Mouse (Mus musculus) liver, embryonic 15.5 days (tissue): ENCODE measurements around the gene Afmid. TPM values are rescaled to one million over a fixed set of nuclear protein-coding genes. Genes with fewer than 3 reads are reported as not detected.

Experiments used
- ATAC-seq: fragments of 200-750 bp; cut with Nextera tagmentation; 2 replicates; pipeline ENCODE4 v1.8.0; 2017; ENCODE audit warnings: moderate number of reproducible peaks, mild to moderate bottlenecking, moderate library complexity; ENCODE audit not compliant: insufficient read depth
- H3K27ac ChIP-seq: fragments of 300-500 bp; sonication (generic); replicated peaks from 2 replicates; pipeline ENCODE4 v1.5.1; 2015; ENCODE audit warnings: mild to moderate bottlenecking, inconsistent platforms
- H3K27me3 ChIP-seq: fragments of 300-500 bp; sonication (generic); 2 replicates; pipeline ENCODE4 v1.6.1; 2015; ENCODE audit warnings: mild to moderate bottlenecking, inconsistent platforms
- H3K36me3 ChIP-seq: fragments of 300-500 bp; sonication (generic); replicated peaks from 2 replicates; pipeline ENCODE4 v1.6.1; 2015; ENCODE audit warnings: moderate library complexity, mild to moderate bottlenecking, inconsistent platforms
- H3K4me1 ChIP-seq: fragments of 300-500 bp; sonication (generic); replicated peaks from 2 replicates; pipeline ENCODE4 v1.6.1; 2015; ENCODE audit warnings: inconsistent platforms
- H3K4me2 ChIP-seq: fragments of 300-500 bp; sonication (generic); 2 replicates; pipeline ENCODE4 v1.6.1; 2015; ENCODE audit warnings: moderate library complexity, mild to moderate bottlenecking, inconsistent platforms
- H3K4me3 ChIP-seq: fragments of 300-500 bp; sonication (generic); replicated peaks from 2 replicates; pipeline ENCODE4 v1.5.1; 2015; ENCODE audit warnings: mild to moderate bottlenecking, inconsistent platforms
- H3K9ac ChIP-seq: fragments of 300-500 bp; sonication (generic); 2 replicates; pipeline ENCODE4 v1.6.1; 2015; ENCODE audit warnings: moderate library complexity, mild to moderate bottlenecking, inconsistent platforms
- H3K9me3 ChIP-seq: fragments of 300-500 bp; sonication (generic); replicated peaks from 2 replicates; pipeline ENCODE4 v1.6.1; 2016; ENCODE audit warnings: inconsistent platforms
- WGBS: fragments of 180-500 bp; shearing (Covaris S2); methylation state at CpG from one replicate; pipeline ENCODE4 v1.1.7; 2015; ENCODE audit warnings: mixed read lengths; ENCODE audit not compliant: insufficient replicate concordance; 5-methylcytosine and 5-hydroxymethylcytosine counted together
- polyA plus RNA-seq: library from polyadenylated mRNA; unstranded; fragments of >200 nt; fragmentation: Nextera tagmentation; extraction: Ambion mirVana; gene quantifications from 2 replicates; pipeline ENCODE4 v1.2.1, GENCODE M21; 2015

Gene Afmid
- polyA plus RNA-seq, 1 experiment from 2014 or later = 11.8 TPM

DNA sequence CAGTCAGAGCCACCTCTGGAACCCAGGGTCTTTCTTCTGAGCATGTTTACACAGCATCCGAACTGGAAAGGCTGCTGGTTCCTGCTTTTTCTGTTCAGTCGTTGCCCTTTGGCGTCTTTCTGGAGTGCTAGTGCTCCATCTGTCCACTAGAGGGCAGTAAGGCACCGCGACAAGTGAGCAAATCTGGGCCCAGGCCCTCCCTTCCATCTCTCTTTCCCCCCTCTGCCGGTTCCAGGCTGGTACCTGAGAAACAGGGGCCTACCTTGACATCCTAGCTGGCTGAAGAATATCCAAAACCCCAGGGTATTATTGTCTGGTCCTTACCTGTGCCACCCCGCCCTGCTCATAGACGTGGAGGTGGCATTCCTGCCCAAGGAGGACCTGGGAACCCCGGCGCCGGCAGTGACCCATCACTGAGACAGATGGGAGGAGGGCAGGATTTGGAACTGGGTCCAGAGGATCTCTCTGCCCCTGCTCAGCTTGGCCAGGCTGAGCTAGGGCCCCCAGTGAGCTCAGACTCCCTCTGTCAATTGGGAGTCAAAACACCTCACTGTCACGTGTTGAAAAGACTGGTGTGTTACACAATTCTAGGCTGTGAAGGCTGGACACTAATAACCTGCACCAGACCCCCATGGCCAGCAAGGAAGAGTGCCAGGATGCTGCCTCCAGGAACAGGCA, 45.1 kb downstream of the Afmid start:
- Histone ChIP-seq H3K4me1 (peaks cover 14% of the 10 kb centered on the region), H3K27me3 (peaks cover 55% of the 10 kb centered on the region), H3K36me3 (no peaks in the 10 kb centered on the region), H3K9ac (no peak overlapping the region), H3K9me3 (no peaks in the 10 kb centered on the region), H3K27ac (no peak overlapping the region), H3K4me2 (no peak overlapping the region), H3K4me3 (no peak overlapping the region)
- WGBS = 40% methylated on average over 12 of the region's 12 CpGs
- no peak for ATAC-seq

DNA sequence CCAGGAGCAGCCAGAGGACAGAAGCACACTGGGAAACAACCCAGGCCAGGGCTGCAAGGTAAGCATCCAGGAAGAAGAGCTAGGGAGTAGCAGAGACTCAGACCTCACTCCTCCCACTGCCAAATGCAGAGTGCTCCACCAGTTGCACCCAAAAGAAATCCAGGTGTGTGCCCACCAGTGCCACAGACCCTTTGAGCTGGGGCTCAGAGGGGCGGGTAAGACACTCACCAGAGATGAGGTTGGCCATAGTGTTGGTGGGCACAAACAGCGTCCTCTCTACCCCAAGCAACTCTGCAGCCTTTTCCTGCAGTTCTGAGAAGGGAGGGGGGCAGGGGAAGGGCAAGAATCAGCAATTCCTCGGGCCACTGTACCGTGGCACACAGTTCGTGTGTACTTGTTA, 45.7 kb downstream of the Afmid start:
- H3K4me1 ChIP-seq = peaks cover 14% of the 10 kb centered on the region
- no peak overlapping the region for H3K4me2 ChIP-seq
- ATAC-seq = no peak
- H3K27me3 ChIP-seq = peaks cover 55% of the 10 kb centered on the region
- H3K4me3 ChIP-seq = no peak overlapping the region
- no peak overlapping the region for H3K27ac ChIP-seq
- 44% methylated on average over 5 of the region's 5 CpGs for WGBS
- H3K9ac ChIP-seq = no peak overlapping the region
- H3K9me3 ChIP-seq = no peaks in the 10 kb centered on the region
- no peaks in the 10 kb centered on the region for H3K36me3 ChIP-seq

DNA sequence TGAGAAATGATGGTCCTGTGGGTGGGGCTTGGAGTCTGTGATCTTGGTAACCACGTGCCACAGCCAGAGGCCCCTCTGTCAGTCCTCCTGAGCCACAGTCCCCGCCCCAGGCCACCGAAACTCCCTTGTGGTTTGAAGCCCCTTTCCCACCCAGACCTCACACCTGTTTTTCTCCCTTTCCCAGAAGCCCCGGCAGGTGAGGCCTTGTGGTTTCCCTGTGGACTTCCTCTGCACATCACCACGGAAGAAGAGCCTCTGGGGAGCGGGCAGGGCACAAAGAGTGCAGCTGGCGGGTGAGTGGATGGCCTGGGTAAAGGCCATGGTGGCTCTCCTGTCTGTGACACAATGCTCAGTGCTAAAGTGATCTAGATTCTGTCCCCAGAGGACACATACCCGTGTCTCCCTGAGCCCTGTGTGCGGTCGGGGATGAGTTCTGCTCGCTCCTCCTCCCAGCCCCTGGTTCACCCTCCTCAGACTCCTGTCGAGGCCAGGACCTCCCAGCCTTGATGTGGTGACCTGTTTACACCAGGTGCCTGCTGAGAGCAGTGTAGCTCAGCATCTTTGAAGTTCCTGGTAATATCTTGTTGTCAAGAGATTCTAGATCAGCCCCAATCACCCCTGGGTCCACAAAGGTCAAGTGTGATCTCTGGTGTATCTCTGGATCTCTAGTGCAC, 46.3 kb downstream of the Afmid start:
- Histone ChIP-seq H3K27me3 (peaks cover 55% of the 10 kb centered on the region), H3K9ac (no peak overlapping the region), H3K4me3 (no peak overlapping the region), H3K9me3 (no peaks in the 10 kb centered on the region), H3K4me2 (no peak overlapping the region), H3K4me1 (peaks cover 14% of the 10 kb centered on the region), H3K36me3 (no peaks in the 10 kb centered on the region), H3K27ac (no peak overlapping the region)
- no peak for ATAC-seq
- 27% methylated on average over 12 of the region's 12 CpGs for WGBS

DNA sequence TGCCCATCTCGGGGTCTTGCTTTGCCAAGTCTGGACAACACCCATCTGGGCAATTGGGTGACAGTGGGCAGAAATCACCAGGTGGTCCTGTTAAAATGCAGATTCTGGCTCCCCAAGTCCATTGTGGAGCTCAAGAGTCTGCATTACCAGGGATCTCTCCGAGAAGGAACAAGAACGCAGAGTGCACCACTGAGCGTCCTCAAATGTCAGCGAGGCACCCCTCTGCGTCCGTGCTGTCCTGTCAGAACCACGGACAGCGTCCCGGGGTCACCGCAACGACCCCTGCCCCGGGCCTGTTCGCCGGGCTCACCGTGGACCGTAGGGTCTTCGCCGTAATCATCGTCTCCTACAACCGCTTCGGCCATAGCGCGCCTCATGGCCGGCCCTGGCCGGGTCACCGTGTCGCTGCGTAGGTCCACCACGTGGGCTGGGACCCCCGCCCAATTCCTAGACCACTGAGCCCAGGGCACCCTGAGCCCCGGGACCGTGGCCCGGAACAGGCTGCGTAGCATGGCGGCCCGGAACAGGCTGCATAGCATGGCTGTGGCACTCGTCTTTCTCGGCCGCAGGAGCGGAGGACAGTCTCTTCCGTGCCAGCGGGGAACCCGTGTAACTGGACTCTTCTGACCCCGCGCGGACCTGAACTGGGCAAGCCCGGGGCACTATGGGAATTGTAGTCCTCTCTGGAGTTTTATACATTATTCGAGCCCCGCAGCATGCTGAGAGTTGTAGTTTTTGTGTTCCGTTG, 47.3 kb downstream of the Afmid start, which contains the start of gene Tha1:
Tha1 (minus strand) TSS at position 621 of the 748 bp plus-strand sequence.
- H3K9ac ChIP-seq = peak within 1 kb of the TSS; percentile 36; the same call in 1 of the 2 replicates

DNA sequence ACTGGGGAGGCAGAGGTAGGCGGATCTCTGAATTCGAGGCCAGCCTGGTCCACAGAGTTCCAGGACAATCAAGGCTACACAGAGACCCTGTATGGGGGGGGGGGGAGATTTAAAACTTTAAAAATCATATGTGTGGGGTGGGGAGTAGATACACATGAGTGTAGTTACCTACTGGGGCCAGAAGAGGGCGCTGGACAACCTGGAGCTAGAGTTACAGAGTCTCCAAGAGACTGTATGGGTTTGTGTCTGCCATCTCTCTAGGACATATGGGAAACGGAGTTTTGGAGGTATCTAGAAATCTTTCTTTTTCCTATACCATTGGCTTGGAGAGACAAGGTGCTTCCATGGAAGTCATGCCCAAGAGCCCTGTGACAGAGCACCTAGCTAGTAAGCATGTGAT, 48.7 kb downstream of the Afmid start:
- Histone ChIP-seq H3K27me3 (peaks cover 64% of the 10 kb centered on the region), H3K4me3 (no peak overlapping the region), H3K9me3 (no peaks in the 10 kb centered on the region), H3K36me3 (no peaks in the 10 kb centered on the region), H3K4me2 (no peak overlapping the region), H3K27ac (no peak overlapping the region), H3K4me1 (peaks cover 36% of the 10 kb centered on the region), H3K9ac (no peak overlapping the region)
- WGBS = 35% methylated on average over 4 of the region's 4 CpGs
- no peak for ATAC-seq

More for the DNA sequence above, 47.3 kb downstream of the Afmid start, which contains the start of gene Tha1:
- peak within 1 kb of the TSS; percentile 75 for H3K4me2 ChIP-seq
- no peak within 1 kb of the TSS for H3K27ac ChIP-seq
- H3K4me3 ChIP-seq = peak within 1 kb of the TSS; percentile 59
- 3% methylated on average over 51 of the region's 51 CpGs for WGBS
- peaks cover 22% of the 10 kb centered on the region for H3K4me1 ChIP-seq
- no peaks in the 10 kb centered on the region for H3K9me3 ChIP-seq
- H3K27me3 ChIP-seq = peaks cover 58% of the 10 kb centered on the region
- peak; percentile 20; the same call in 1 of the 2 replicates for ATAC-seq
- H3K36me3 ChIP-seq = no peaks in the 10 kb centered on the region

DNA sequence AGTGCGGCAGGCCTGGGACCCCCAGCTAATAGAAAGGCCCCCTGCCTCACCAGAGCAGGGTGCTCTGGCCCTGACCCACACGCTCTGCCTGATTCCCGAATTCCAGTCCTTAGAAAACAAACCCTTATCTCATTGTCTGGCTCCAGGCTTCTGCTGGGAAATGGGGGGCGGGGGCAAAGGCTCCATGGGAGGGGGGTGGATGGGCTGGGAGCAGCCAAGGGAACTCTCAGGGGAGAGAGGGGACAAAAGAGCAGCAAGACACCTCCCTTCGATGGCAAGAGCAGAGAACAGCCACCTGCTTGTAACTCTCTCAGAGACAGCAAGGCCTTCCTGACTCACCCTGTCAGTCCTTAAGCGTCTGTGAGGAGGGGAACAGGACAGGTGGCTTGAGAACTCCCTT, 50.0 kb downstream of the Afmid start:
- H3K9ac ChIP-seq = no peak overlapping the region
- no peaks in the 10 kb centered on the region for H3K9me3 ChIP-seq
- peaks cover 37% of the 10 kb centered on the region for H3K4me1 ChIP-seq
- H3K4me2 ChIP-seq = no peak overlapping the region
- WGBS = 45% methylated on average over 6 of the region's 6 CpGs
- no peak for ATAC-seq
- no peaks in the 10 kb centered on the region for H3K36me3 ChIP-seq
- H3K27me3 ChIP-seq = peaks cover 61% of the 10 kb centered on the region
- no peak overlapping the region for H3K27ac ChIP-seq
- H3K4me3 ChIP-seq = no peak overlapping the region

DNA sequence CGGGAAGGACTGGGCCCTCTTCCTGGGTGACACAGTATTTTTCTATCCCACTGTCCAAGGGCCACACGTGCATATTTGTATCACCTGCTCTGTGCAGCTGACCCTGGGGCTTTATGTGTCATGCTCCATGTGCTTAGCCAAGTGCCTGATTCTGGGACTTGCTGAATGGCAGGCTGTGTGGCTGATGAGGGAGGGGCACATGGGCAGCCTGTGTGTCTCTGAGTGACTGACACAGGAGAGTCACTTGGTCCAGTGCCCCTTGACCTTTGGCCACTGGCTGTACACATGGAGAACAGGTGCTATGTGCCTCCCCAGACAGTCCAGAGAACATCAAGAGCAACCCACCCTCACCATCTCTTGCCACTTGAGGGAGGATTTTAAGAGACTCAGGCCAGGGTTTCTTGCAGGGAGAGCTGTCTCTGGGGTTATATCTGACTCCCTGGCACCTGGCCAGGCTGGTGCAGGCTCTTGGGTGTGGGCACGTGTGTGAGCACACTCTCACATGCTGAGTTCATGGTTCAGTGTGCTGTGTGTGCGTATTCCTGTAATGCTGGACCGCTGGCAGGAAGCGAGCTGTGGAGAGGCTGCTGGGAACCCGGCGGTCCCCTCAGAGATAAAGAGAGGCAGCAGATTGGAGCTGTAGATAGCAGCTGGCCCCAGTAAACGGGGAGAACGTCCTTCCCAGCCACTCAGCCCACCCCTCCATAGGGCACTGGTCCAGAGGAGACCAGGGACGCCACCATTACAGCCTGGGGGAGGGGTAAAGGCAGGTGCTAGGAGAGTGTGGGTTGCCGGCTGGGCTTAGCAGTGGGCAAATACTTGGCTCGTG, 52.4 kb downstream of the Afmid start:
- peak; percentile 57 for ATAC-seq
- Histone ChIP-seq H3K4me1 (peaks cover 46% of the 10 kb centered on the region), H3K4me3 (no peak overlapping the region)

DNA sequence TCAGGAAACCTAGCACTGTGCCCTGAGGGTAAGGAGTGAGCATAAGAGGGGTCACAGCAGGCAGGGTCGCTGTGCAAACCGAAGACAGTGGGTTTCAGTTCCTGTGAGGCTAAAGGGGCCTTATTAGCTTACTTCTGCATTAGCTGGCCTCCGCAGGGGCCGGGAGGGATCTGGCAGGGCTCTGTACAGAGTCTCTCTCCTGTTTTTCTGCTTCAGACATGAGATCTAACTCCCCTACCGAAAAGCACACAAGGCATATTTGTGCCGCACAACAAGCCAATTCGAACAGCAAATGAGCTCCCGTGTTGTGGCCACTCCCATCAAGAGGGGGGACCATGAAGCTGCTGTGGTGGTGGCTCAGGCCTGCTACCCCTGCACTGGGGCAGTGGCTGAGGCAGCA, 53.2 kb downstream of the Afmid start:
- H3K27ac ChIP-seq = peak overlapping the region; percentile 75
- H3K4me2 ChIP-seq = peak overlapping the region; percentile 35
- H3K4me1 ChIP-seq = peaks cover 42% of the 10 kb centered on the region
- ATAC-seq = no peak
- no peaks in the 10 kb centered on the region for H3K9me3 ChIP-seq
- 10% methylated on average over 8 of the region's 8 CpGs for WGBS
- H3K36me3 ChIP-seq = no peaks in the 10 kb centered on the region
- H3K9ac ChIP-seq = no peak overlapping the region
- peaks cover 29% of the 10 kb centered on the region for H3K27me3 ChIP-seq
- H3K4me3 ChIP-seq = no peak overlapping the region

More for the DNA sequence above, 52.4 kb downstream of the Afmid start:
- Histone ChIP-seq H3K9ac (no peak overlapping the region), H3K36me3 (no peaks in the 10 kb centered on the region), H3K4me2 (peak overlapping the region; percentile 35), H3K27me3 (peaks cover 36% of the 10 kb centered on the region), H3K27ac (peak overlapping the region; percentile 75), H3K9me3 (no peaks in the 10 kb centered on the region)
- 7% methylated on average over 13 of the region's 13 CpGs for WGBS

DNA sequence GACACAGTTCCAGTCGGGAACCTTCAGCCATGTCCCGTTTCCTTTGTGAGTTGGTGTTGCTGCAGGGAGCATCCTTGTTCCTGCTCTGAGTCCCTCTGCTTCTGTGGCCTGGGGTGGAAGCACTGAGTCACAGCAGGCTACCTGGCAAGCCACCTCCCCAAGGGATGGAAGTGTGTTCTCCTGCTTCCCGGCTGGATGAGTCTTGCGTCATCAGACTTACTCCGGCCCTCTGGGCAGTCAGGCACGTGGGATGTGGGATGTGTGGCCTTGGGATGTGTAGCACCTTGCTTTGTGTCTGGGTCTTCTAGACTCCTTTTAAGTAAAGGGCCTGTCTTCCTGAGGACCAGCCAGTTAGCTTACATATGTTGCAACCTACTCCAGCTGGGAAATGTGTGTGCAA, 54.0 kb downstream of the Afmid start:
- H3K9me3 ChIP-seq = no peaks in the 10 kb centered on the region
- no peak overlapping the region for H3K4me2 ChIP-seq
- H3K36me3 ChIP-seq = no peaks in the 10 kb centered on the region
- peaks cover 42% of the 10 kb centered on the region for H3K4me1 ChIP-seq
- H3K27me3 ChIP-seq = peaks cover 21% of the 10 kb centered on the region
- H3K27ac ChIP-seq = no peak overlapping the region
- no peak overlapping the region for H3K4me3 ChIP-seq
- 68% methylated on average over 6 of the region's 6 CpGs for WGBS
- no peak overlapping the region for H3K9ac ChIP-seq
- no peak for ATAC-seq

DNA sequence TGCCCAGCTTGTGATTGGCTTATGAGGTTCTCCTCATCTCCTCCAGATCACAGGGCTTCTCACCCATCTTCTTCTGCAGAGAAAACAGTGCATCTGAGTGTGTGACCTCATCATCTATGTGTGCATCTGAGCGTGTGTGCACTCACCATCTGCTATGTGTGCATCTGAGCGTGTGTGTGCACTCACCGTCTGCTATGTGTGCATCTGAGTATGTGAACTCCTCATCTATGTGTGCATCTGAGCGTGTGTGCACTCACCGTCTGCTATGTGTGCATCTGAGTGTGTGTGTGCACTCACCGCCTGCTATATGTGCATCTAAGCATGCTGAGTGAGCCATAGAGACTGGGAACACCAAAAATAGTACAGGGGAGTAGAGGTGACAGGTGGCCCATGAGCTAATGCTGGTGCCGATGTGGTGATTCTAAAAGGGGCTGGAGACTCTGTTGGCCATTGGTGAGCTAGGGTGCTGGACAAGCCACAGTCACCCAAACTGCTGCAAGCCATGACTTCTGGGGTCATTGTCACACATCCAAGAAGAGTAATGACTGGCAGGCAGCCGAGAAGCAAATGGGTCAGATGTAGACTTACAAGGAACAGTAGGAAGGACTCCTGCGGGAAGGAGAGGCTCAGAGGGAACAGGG, 54.7 kb downstream of the Afmid start:
- peaks cover 41% of the 10 kb centered on the region for H3K4me1 ChIP-seq
- no peak for ATAC-seq

More for the DNA sequence above, 54.7 kb downstream of the Afmid start:
- Histone ChIP-seq H3K27me3 (peaks cover 20% of the 10 kb centered on the region; the same call in 1 of the 2 replicates), H3K36me3 (no peaks in the 10 kb centered on the region), H3K4me2 (no peak overlapping the region), H3K27ac (no peak overlapping the region), H3K9me3 (no peaks in the 10 kb centered on the region), H3K9ac (no peak overlapping the region), H3K4me3 (no peak overlapping the region)
- 72% methylated on average over 9 of the region's 9 CpGs for WGBS
